Comparison of ENCODE assay signal across 8 mouse cellular contexts in the genomic region with DNA sequence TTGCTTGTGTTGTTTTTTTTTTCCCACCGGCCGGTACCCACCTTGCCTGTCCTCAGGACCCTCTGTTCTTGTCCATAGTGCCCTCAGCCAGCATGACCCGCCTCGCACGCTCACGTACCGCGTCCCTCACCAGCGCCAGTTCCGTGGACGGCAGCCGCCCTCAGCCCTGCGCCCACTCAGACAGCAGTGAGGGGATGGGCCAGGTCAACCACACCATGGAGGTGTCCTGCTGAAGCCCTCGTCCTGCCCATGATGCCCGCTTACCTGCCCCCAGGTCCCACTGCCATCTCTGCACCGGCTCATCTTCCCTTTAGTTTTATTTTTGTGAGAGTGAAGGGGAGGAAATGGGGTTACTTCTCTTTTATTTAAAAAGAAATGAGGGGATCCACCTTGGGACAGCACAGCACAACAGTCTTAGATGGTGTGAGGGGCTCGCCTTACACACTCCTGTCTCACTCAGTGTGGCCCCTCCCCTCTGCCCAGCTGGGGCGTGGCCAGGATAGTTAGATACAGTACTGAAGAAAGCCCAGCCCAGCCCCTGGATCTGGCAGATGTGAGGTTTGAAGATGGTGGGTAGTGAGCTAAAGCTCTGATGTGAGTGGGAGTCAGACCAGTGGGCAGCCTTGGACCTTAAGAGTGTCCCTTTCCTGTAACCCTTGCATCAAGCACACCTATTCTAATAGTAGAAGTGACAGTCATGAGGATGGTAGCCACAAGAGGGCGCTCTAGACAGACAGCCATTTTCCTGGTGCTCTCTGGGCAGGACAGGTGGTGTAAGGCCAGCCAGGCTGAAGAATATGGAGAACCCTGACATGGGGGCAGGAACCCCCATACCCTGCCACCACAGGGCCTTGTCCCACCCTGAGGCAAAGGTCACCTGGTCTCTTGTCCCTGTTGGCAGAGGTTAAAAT. TPM values are rescaled to one million over a fixed set of nuclear protein-coding genes. Genes with fewer than 3 reads are reported as not detected.
DNase-seq lines count a peak whose midpoint lies in the region; ATAC-seq and TF ChIP-seq lines count a peak whose summit lies in the region.

No protein-coding gene starts in this region.

- intact Hi-C loops in heart, adult 2 months (cut with DNase I), result loop anchor here (1.0 to 5.0 kb wide), 2 partner anchors 119 to 204 kb away; no protein-coding TSS in a partner anchor

- ATAC-seq in CD4-positive, CD25-positive, alpha-beta regulatory T cell, adult 4 months, result peak; percentile 60
- ATAC-seq in kidney, embryonic 14.5 days (ENCODE audit: low FRiP score, low TSS enrichment), result peak; percentile 33
- peak; percentile 32 for ATAC-seq in liver, postnatal 0 days
- ATAC-seq in neural tube, embryonic 14.5 days (ENCODE audit: low read depth), result peak; percentile 29

- H3K9ac ChIP-seq in heart, adult 2 months (ENCODE audit: low read depth, low read length), result no peak overlapping the region
- H3K9ac ChIP-seq in kidney, embryonic 14.5 days (ENCODE audit: low read depth, low read length), result no peak overlapping the region
- H3K9ac ChIP-seq in liver, postnatal 0 days (replicated peaks), result no peak overlapping the region
- no peak overlapping the region for H3K9ac ChIP-seq in neural tube, embryonic 14.5 days (replicated peaks; ENCODE audit: low read depth, low read length)

- no peaks in the 10 kb centered on the region for H3K36me3 ChIP-seq in heart, adult 2 months (ENCODE audit: control insufficient read depth, insufficient read depth, low read length)
- peaks cover 14% of the 10 kb centered on the region for H3K36me3 ChIP-seq in kidney, embryonic 14.5 days (ENCODE audit: control insufficient read depth, insufficient read depth, low read length)
- H3K36me3 ChIP-seq in liver, postnatal 0 days (replicated peaks; ENCODE audit: insufficient read depth, low read length), result peaks cover 11% of the 10 kb centered on the region
- peaks cover 43% of the 10 kb centered on the region for H3K36me3 ChIP-seq in neural tube, embryonic 14.5 days (ENCODE audit: control insufficient read depth, insufficient read depth, low read length)

- H3K27ac ChIP-seq in heart, adult 2 months, result no peak overlapping the region
- no peak overlapping the region for H3K27ac ChIP-seq in kidney, embryonic 14.5 days (ENCODE audit: low read depth, low read length)
- no peak overlapping the region for H3K27ac ChIP-seq in liver, postnatal 0 days (ENCODE audit: low read depth)
- H3K27ac ChIP-seq in neural tube, embryonic 14.5 days (ENCODE audit: low read depth, low read length), result no peak overlapping the region

- DNase-seq in ZHBTc4 (ENCODE audit: low read depth, low spot score), result peak; percentile 87
- peak; percentile 81 to 86 for DNase-seq in cerebellum, postnatal 36 days
- DNase-seq in heart, adult 2 months, result peak; percentile 60 to 73
- DNase-seq in liver, postnatal 0 days, result peak; percentile 85
- peak; percentile 86 for DNase-seq in thymus, postnatal 4 days

- no peaks in the 10 kb centered on the region for H3K79me2 ChIP-seq in heart, adult 2 months (replicated peaks; ENCODE audit: control insufficient read depth, insufficient read depth, low read length)

- H3K4me2 ChIP-seq in kidney, embryonic 14.5 days (replicated peaks; ENCODE audit: low read depth, low read length), result no peak overlapping the region
- H3K4me2 ChIP-seq in liver, postnatal 0 days (ENCODE audit: low read depth, low read length), result 0 out of 2 replicates have a peak overlapping the region, but pooled peaks have one; percentile 9
- H3K4me2 ChIP-seq in neural tube, embryonic 14.5 days (ENCODE audit: low read depth, low read length), result no peak overlapping the region

- no peaks in the 10 kb centered on the region for H3K9me3 ChIP-seq in kidney, embryonic 14.5 days (ENCODE audit: control insufficient read depth, low read length)
- H3K9me3 ChIP-seq in liver, postnatal 0 days (ENCODE audit: low read length), result no peaks in the 10 kb centered on the region
- no peaks in the 10 kb centered on the region for H3K9me3 ChIP-seq in neural tube, embryonic 14.5 days (ENCODE audit: control insufficient read depth, low read length)

- no peak overlapping the region for H3K4me3 ChIP-seq in heart, adult 2 months
- no peak overlapping the region for H3K4me3 ChIP-seq in kidney, embryonic 14.5 days (ENCODE audit: low read length)
- H3K4me3 ChIP-seq in liver, postnatal 0 days (ENCODE audit: low read depth, low read length), result no peak overlapping the region
- H3K4me3 ChIP-seq in neural tube, embryonic 14.5 days (ENCODE audit: low read depth, low read length), result no peak overlapping the region

- TF ChIP-seq CTCF in heart, adult 2 months (IDR thresholded peaks at IDR 0.05), result peak; percentile 89
- peak; percentile 94 for TF ChIP-seq CTCF in liver, postnatal 0 days (IDR thresholded peaks at IDR 0.05; ENCODE audit: low read depth)

- WGBS in heart, adult 2 months, result 76% methylated on average over 19 of the region's 19 CpGs
- 79% methylated on average over 19 of the region's 19 CpGs for WGBS in kidney, embryonic 14.5 days
- WGBS in liver, postnatal 0 days (ENCODE audit: insufficient replicate concordance), result 72% methylated on average over 19 of the region's 19 CpGs
- whole genome bisulfite sequencing in neural tube, embryonic 14.5 days, result 80% methylated on average over 19 of the region's 19 CpGs

- peaks cover 2% of the 10 kb centered on the region; the same call in 1 of the 2 replicates for H3K4me1 ChIP-seq in heart, adult 2 months (ENCODE audit: control insufficient read depth, insufficient read depth, low read length)
- H3K4me1 ChIP-seq in kidney, embryonic 14.5 days (ENCODE audit: control insufficient read depth, insufficient read depth, low read length), result peaks cover 7% of the 10 kb centered on the region; the same call in 1 of the 2 replicates
- H3K4me1 ChIP-seq in liver, postnatal 0 days (ENCODE audit: insufficient read depth), result peaks cover 18% of the 10 kb centered on the region
- peaks cover 14% of the 10 kb centered on the region; the same call in 1 of the 2 replicates for H3K4me1 ChIP-seq in neural tube, embryonic 14.5 days (ENCODE audit: control insufficient read depth, insufficient read depth, low read length)

- H3K27me3 ChIP-seq in heart, adult 2 months (ENCODE audit: control insufficient read depth, insufficient read depth, low read length), result no peaks in the 10 kb centered on the region
- no peaks in the 10 kb centered on the region for H3K27me3 ChIP-seq in kidney, embryonic 14.5 days (ENCODE audit: control insufficient read depth, insufficient read depth, low read length)
- no peaks in the 10 kb centered on the region for H3K27me3 ChIP-seq in liver, postnatal 0 days (ENCODE audit: insufficient read depth, low read length)
- H3K27me3 ChIP-seq in neural tube, embryonic 14.5 days (ENCODE audit: control insufficient read depth, insufficient read depth, low read length), result no peaks in the 10 kb centered on the region

- no peak for TF ChIP-seq POLR2A in heart, adult 2 months (IDR thresholded peaks at IDR 0.05; ENCODE audit: insufficient read depth, low read depth, low read length)

- TF ChIP-seq EP300 in heart, adult 2 months (IDR thresholded peaks at IDR 0.05; ENCODE audit: insufficient read depth, low read depth, low read length), result 0 out of 2 replicates have a peak, but pooled peaks have one; percentile 31
- no peak for TF ChIP-seq EP300 in liver, postnatal 0 days (IDR thresholded peaks at IDR 0.05; ENCODE audit: low read depth)

RNA-seq across cellular contexts. Expression of gene Setd6, which starts 2.3 kb away (rescaled TPM):
- polyA plus RNA-seq in CD4-positive, CD25-positive, alpha-beta regulatory T cell, adult 4 months (2017; shearing (Covaris generic)), result 1 to 10 TPM; 5.3 to 7.0 TPM
- total RNA-seq in heart, adult 2 months (2021), result 10 to 100 TPM; 14.3 to 15.3 TPM
- polyA plus RNA-seq in heart, adult 2 months (2012; rRNA removed), result 8.0 and 13.1 TPM in 2 replicates
- 21.6 and 25.1 TPM in 2 replicates for polyA plus RNA-seq in kidney, embryonic 14.5 days (2014; fragmentation: Nextera tagmentation; extraction: Ambion mirVana)
- polyA plus RNA-seq in liver, postnatal 0 days (2015; fragmentation: Nextera tagmentation; extraction: Ambion mirVana), result 14.0 and 18.4 TPM in 2 replicates
- 30.7 and 31.9 TPM in 2 replicates for polyA plus RNA-seq in neural tube, embryonic 14.5 days (2014; fragmentation: Nextera tagmentation; extraction: Ambion mirVana)

RNA-seq across cellular contexts. Expression of gene Ndrg4, which starts 36.6 kb away (rescaled TPM):
- 1 to 10 TPM in 1 of 2 experiments, under 1 TPM in 1; 0.83 to 1.6 TPM for polyA plus RNA-seq in CD4-positive, CD25-positive, alpha-beta regulatory T cell, adult 4 months (2017; shearing (Covaris generic))
- 100 to 1,000 TPM; 147 to 152 TPM for total RNA-seq in heart, adult 2 months (2021)
- 370 and 528 TPM in 2 replicates for polyA plus RNA-seq in heart, adult 2 months (2012; rRNA removed)
- 6.7 and 11.4 TPM in 2 replicates for polyA plus RNA-seq in kidney, embryonic 14.5 days (2014; fragmentation: Nextera tagmentation; extraction: Ambion mirVana)
- polyA plus RNA-seq in liver, postnatal 0 days (2015; fragmentation: Nextera tagmentation; extraction: Ambion mirVana), result 0.48 and 0.92 TPM in 2 replicates
- 431 and 486 TPM in 2 replicates for polyA plus RNA-seq in neural tube, embryonic 14.5 days (2014; fragmentation: Nextera tagmentation; extraction: Ambion mirVana)

Comparison
In these comparisons a context has a peak if more than half of its experiments do, and no peak if none do; other contexts are left out.
1. RNA of gene Ndrg4, which starts 36.6 kb away (polyA plus RNA-seq): 370 to 528 TPM in heart, adult 2 months and 431 to 486 TPM in neural tube, embryonic 14.5 days; 6.7 to 11.4 TPM in kidney, embryonic 14.5 days, 0.83 to 1.6 TPM in CD4-positive, CD25-positive, alpha-beta regulatory T cell, adult 4 months and 0.48 to 0.92 TPM in liver, postnatal 0 days; every median in the first group is over 10 times any median in the second.
2. Peak in every context shown above with its lines, with median percentiles within 50 percentile points of each other: ATAC-seq and DNase-seq.